Mouse (Mus musculus) brain, adult 2 months (tissue): ENCODE measurements around the gene Ldlrad3.

Source experiments
- DNase-seq: peaks from one replicate; pipeline ENCODE4 v3.0.0; 2011; ENCODE audit warnings: low read depth, low spot score

Gene Ldlrad3

DNA sequence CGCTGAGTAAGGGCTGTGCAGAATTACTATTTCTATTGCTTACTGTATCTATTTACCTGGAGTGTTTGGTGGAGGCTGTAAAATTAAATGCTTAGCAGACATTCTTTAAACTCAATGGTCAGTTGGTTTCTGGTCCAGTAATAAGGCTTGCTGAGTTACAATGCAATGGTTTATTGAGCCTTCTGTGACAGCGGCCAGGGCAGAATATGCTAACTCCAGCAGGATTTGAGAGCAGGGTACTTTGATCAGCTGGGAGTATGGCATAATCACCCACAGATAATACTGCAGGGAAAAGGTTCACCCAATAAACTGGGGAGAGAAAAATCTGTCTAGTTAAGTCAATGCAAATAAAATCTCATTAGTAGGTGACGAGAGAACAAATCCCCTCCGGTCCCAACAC, 220.2 kb downstream of the Ldlrad3 start:
- DNase-seq, result no peak

DNA sequence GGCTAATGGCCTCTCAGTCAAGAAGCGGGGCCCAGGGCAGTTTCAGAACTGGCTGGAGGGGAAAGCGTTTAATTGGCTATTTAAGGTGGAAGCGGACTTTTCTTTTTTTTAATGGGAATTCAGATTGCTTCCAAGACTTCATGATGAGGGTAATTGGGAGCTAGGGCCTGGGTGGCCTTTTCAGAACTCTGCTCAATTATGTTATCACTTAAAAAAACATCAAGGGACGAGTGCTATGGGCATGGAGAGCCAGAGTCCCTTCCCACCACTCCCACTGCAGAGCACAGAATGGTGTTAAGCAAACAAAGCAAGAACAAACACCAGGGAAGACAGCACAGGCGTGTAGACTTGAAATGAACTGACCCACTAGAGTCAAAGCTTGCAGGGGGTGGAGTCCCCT, 220.7 kb downstream of the Ldlrad3 start:
- DNase-seq, result no peak

DNA sequence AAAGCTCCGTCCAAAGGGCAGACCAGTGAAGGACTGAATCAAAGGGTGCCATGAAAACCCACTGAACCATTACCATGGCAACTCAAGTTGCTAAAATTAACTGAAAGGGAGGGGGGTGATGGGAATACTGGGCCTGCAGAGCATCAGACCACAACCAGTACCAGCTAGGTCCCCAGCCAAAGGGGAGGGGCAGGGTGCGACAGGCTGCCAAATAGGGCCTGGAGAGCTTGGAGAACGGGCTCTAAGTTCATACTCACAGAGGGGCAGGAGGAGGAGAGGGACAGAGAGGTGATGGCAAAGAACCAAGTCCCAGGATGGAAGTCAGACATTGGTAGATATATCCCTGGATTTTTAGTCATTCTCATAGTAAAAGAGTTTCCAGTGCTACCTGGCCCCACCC, 222.8 kb downstream of the Ldlrad3 start:
- no peak for DNase-seq

DNA sequence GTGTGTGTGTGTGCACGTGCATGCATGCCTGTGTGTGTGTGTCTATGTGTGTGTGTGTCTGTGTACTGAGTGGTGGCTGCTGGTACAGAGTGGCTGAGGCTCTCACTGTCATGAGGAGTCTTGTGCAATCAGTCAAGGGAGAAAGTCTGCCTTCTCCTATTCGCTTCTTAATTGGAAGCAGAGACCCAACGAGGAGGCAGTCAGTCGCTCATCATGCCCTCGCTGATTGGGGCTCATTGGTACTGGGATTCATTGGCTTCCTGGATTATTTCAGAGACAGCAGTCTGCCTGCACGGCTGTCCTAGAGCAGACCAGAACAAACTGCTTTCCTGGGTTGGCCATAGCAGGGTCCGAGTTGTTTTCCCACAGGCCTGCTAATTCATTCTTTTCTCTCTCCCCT, 223.8 kb downstream of the Ldlrad3 start:
- no peak for DNase-seq

DNA sequence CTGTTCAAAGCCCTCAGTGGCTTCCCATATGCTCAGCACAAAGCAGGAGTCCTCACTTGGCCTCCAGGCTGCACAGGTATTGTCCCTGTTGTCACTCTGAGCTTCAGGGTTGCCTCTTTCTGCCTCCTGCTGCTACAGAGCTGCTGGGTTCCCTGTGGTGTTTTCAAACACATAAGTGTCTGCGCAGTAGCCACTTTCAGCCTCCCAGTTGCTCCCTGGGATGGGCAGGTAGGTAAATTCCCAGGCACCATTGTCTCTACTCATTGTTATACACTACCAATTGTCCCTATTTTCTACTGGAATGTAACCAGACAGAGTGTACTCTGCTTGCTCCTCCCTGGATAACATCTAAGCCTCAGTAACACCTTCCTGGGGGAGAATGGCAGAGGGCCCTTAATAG, 224.8 kb downstream of the Ldlrad3 start:
- no peak for DNase-seq

DNA sequence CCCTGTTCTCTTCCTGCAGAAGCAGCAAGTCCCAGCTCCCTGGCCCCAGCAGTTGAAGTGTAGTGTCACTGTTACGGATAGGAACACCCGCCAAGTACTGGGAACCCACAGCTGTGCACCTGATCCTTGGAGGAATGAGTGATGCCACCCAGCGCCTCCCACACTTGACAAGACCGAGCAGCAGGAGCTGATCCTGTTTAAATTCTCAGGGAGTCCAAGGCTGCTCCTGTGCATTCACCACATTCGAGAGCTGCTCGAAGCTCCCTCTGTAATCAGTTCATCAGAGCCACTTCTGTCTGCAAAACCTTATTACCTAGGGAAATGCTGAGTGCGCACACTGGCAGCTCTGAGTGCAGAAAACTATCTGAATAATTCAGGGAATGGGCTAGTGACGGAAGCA, 225.5 kb downstream of the Ldlrad3 start:
- peak; percentile 82 for DNase-seq

DNA sequence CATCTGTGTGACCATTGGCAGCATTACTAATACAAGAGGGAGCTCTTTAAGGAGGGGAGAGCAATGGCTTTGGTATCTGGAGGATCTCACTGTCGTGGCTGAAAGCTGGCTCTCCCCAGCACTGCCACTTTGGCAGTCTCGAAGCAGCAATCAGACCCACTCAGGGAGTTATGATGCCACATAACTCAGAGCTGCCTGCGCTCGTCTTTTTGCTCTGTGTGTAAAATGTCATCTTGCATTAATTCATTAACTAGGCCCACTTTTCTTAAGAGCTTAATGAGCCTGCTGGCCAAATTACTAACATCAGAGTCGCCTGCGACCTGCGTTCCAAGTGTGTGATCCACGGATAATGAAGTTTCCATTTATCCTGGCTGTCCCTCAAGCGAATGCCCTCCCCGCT, 230.1 kb downstream of the Ldlrad3 start:
- DNase-seq, result no peak

DNA sequence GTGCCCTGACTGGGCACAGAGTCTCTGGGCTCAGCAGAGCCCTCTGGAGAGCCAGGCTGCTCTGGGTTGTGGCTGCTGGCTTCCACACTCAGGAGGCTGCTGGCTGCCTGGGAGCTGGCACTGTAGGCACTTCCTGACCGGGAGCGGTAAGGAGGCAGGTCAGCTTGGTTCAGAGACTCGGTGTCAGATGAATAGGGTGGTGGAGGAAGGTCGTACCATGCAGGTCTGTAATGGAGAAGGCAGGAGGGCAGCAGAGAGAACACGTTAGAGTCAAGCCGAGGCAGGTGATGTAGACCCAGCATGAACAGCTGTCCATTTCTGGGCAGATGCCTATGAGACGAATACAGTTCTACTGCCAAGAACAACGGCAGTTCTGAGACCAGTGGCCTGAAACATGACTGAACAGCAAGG, 233.2 kb downstream of the Ldlrad3 start:
- peak; percentile 70 for DNase-seq

DNA sequence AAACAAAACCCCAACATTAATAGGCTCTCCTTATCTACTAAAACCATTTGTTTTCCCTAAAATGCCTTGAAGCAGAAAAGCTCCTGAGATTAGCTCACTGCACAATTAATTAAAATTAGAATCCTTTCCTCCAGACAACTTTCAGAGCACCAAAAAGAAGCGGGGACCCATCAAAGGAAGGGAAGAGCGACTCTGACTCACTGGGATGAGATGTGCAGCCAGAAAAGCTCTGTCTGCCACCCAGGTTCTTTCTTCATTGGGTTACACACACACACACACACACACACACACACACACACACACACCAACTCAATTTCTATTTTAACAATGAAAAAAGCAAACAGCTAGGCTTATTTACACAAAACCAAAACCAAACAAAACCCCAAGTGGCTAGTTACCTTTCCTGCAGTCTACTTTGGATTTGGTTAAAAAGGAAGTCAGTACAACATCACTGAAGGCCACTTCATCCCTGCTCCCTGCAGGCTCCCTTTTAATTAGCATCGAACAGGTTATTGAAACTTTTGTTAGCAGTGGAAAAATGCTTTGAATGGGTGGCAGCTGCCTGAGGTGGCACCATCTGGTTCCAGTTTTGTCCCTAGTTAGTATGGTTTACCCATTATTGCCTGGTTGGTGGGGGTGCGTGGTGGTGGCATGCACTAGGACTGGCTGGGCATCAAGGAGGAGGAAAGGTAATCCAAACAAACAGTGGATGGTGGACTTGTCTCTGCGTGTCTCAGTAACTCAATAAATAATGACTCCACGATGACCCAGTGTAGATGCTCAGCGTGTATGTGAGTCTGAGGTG, 235.3 kb downstream of the Ldlrad3 start:
- peak; percentile 81 for DNase-seq

DNA sequence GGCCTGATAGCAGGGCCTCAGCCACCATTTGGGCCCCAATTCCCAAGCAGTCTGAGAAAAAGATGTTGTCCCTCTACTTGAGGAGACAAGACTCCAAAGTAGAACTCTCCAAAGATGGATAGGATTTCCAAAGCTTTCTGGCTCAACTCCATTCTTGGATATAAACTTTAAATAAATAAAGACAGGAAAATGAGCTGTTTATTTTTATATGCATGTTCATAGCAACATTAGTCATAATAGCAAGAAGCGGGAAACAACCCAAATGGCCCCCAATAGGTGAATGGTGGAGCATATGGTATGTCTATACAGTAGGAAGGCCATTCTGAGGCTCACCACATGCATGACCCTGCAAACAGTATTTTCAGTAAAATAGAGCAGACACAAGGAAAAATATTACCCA, 251.2 kb downstream of the Ldlrad3 start:
- DNase-seq, result no peak

DNA sequence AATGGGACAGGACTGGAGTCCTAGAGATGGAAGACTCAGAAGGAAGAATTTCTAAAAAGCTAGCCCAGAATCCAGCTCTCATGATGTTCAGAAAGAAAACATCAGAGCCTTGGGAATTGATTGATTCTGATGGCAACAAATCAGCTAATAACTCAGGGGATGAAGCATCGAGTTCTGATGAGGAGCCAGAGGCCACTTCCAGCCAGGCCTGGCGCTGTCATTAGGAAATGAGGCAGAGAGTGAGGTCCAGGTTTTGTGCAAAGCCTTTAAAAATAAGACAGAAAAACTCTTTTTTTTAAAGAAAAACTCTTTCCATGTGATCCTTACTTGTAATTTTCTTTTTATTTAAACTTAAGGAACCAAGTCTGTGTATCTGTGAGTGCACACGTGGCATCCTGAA, 252.9 kb downstream of the Ldlrad3 start:
- DNase-seq, result no peak

DNA sequence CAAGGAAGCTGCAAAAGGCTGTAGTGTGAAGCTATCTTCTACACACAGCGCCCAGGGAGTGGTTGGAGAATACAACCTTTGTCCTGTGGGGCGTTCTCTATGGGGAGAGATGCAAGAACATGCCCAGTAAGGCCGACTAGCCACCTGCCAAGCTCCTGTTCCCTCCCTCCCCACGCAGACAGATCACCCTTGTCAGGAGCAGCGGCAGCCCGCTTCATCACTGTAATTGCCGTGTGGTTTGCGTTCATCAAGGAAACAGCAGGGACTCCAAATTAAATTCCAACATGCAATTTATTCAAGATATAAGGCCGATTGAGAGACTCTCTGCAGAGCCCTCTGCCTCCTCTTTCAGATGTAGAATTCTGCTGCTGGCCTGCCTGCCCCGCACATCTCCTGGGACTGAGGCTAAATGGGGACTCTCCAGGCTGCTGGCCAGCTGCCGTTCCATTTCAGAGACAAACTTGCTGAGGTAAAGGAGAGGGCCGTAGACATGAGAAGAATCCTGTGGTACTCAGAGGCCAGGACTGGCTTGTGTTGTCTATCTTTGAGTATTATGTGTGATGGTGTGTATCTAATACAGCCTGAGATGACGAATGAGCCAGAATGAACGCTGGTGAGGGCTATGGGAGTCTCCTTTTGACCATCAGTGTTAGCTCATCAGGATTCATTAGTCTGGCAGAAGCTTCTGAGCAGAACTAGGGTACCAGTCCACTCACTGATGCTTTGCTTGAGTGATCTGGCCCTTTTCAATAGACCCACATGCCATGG, 253.8 kb downstream of the Ldlrad3 start:
- peak; percentile 73 for DNase-seq

DNA sequence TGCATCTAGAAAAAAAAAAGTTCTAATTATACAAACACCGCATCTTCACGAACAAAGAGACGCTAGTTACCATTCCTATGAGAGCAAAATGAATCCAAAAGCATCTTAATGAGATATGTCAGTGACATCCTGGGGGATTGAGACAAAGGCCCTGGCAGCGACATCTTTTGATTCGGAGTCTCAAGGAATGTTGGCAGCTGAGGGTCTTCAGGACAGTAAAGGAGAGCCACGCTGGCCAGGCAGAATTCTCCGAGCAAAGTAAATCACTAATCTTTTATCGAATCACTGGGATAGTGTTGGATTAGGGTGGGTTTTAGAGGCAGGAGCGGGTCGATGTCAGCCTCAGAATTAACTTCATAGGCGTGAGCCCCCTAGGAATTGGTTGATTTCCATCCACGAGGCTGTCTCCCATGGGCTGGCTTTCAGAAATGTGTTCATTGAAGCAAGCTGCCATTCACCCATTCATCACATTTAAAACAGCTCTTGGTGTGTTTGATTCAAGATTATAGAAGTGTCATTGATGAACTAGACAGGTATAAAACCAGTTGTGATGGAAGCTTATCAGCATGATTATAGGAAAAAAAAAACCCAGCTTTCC, 260.5 kb downstream of the Ldlrad3 start:
- DNase-seq, result no peak

DNA sequence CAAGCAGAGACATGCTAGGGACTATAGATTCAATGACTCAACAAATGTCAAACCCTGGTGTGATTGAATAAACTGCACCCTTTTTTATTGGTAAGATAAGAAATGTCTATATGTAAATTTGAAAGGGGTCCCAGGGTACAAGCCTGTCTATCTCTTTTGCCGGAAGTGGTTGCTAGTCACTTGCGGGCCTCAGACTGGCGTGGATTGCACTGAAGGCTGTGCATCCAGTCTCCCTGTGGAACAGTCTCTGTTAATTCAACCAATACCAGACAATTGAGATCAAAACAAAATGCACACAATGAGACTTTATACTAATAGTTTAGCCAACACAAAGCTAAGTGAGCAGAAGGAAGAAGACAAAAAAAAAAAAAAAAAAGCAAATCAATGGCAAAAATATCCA, 261.0 kb downstream of the Ldlrad3 start:
- DNase-seq, result no peak

DNA sequence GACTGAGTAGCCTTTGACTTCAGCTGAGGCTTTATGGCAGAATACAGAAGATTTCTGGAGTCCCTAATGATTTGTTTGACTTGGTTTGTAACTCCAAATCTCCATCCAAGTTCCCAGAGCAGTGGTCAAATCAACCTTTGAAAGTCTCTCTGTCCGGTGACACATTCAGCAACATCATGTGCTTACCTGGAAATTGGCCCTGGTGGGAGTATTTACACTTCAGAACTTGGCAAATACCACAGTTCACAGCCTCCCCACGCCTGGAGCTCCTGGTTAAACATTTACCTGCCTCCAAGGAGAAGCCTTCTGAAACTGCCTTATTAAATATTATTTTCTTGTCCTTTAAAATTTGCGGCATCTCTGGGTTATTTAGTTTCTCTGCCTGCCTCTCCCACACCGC, 263.0 kb downstream of the Ldlrad3 start:
- DNase-seq, result no peak

DNA sequence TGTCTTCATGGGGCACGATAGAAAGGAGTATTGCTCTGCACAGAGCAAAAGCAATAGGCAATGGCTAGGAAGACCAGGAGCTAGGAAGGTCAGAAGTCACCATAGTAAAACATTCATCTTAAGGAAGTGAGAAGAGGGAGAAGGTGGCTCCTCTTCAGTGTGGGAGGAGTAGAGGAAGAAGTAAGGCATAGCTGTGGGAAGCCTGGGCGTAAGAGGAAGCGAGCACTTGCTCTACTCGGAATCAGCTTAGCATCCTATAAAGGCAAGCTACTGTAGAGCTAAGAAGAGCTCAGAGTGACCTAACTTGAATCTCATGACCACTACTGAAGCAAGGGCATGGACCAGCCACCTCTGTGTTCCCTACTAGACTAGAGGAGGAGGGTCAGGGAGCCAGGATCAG, 263.9 kb downstream of the Ldlrad3 start:
- no peak for DNase-seq

DNA sequence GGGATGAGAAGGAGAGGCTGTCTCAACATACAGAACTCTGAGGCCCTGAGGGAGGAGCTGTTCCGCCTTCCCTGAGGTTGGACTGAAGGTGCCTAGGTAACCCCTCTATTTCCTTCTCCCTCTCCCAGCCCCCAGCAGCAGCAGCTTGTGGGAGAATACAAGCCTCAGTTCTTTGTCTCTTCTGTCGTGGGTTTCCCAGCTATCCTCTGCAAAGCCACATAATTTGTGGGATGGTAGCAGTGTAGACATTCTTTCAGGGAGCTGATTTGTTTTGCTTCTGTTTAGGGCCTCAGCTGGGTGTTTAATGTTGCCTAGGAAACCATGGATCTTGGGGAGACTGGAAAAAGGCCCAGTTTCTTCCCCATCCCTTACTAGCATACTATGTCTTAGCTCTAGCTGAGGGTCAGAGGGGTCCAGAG, 266.0 kb downstream of the Ldlrad3 start:
- DNase-seq, result peak; percentile 69

DNA sequence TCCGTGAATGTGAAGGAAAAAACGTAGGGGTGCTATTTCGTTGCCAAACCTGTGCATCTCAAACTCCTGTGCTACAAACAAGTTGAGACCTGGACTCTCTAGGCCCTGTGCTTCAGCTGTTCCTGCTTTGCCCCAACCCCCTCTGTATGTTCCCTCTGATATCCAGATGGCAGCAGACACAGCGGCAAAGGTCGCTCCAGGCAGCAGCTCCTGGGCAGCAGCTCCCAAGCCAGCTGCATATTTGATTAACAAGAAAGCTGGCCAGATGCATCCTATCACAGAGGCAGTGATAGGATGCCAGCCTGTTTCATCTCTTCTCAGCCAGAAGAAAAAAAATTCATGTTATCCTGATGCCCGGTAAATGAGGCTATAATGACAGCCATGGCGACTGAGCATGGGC, 267.7 kb downstream of the Ldlrad3 start:
- peak; percentile 47 for DNase-seq

DNA sequence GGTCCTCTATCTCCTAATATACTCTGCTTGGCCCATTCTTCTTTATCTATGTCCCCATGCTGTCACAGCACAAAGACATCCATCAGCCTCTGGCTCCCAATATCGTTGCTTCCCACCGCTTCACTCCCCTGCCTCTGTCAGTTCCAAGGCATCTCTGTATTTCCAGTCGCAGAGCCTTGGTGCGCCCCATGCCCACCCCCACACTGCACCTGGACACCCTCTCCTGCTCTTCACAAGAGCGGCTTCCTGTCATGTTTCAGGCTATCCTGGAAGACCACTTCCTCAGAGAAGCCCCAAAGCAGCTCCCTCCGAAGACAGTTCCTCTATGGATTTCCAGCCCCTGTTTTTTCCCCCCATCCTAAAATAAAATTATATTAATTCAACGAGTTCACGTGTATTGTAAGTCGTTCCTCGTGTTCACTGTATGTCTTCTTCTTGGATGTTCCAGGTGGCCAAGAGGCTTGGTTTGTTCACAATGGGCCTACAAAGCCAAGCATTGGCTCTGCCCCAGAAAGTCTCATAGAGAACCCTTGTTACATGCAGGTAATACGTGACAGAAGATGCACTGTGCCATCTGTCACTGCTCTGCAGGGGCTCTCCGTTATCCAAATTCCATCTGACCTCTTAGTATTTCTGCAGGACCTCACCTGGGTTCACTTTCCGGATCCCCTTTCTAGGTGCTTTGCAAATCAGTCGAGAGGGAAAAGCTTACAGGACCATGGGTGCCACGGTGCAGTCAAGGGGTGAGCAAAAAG, 276.7 kb downstream of the Ldlrad3 start:
- peak; percentile 94 for DNase-seq

DNA sequence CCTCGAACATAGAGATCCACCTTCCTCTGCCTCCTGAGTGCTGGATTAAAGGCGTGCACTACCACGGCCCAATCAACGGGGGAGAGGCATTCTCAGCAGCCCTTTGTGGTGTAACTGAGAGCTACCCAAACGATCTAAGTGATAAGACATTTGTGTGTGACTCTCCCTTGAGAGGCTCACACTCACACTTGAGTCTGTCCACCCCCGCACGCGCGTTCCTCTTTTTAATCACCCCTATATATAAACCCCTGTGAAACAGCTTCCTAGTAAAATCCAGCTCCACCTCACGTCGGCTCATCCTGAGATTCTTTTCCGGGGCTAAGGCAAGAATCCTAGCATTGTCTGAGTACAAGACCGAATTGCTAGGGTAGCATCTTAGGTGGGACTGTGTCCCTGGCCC, 277.4 kb downstream of the Ldlrad3 start:
- DNase-seq, result peak; percentile 73

DNA sequence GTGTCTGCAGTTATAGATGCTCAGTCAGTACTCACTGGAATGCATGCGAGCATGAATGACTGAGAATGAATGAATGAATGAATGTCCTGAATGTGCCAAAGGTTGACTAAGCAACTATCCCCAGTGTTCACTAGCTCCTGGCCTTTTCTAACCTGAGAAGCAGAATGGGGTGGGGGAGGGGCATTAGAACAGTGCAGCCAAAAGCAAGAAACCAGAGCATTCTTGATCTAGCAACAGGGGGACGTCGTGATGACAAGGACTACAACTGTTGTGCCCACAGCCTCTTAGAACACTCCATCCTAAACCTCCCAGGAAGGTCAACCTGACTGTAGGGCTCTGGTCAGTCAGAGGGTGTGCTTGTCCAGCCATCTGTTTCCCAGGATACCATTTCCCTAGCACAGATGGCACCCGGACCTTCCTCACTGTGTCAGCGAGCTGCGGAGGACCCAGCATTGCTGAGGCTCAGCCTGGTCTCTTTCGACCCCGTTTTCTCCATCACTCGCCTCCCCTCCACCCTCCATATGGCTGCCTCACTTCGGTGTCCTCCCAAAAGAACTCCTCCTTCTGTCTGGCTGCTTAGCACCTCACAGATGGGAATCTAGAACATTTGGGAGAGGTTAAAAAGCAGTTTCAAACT, 278.7 kb downstream of the Ldlrad3 start:
- DNase-seq, result peak; percentile 99

DNA sequence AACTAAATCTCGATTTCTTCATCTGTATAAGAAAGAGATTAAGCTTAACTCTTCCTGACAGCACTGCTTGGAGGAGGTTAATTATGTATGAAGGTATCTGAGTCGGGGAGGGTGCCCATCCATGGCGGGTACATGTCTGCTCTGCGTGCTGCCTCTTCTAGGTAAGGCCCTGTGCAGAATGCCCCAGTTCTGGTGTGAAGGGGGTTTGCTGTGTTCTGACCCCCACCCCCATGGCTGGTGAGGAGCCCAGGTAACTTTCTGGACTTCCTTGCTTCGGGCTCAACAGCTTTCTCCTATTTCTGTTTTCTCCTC, 279.9 kb downstream of the Ldlrad3 start:
- DNase-seq, result no peak
